8 mouse cellular contexts compared by ENCODE assay signal in the genomic region with DNA sequence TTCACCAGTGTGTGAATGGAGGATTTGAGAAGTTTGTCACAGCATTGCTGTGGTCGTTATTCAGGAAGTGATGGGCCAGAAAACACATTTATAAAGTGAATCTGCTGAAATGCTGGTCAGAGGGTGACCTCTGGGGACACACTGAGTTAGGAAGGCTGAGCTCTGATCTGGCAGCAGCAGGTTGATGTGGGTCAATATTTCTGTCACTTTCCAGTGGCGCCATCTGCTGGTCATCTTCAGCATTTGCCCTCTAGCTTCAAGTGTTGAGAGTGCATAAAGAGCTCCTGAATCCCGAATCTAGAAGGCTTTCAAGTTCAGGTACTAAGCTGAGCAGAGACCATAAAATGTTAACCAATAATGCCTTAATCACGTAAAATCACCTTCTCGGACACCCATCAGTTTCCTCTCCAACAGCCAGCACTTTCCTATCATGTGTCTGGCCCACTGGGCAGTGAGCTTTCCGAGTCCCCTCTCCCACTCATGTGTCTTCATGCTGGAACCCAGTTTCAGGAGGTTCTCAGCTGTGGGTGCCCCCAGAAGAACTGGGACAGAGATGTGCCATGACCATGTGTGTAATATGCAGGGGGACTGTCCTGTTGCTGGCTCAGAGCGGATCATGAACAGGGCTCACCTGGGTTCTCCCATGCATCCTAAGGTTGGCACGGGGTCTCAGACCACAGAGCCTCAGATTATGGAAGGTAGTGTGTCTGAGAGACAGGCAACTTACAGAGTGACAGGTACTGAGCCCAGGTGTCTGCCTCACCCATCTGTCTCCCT.
DNase-seq lines count a peak whose midpoint lies in the region; ATAC-seq and TF ChIP-seq lines count a peak whose summit lies in the region.

No protein-coding gene starts in this region.

- no peak for ATAC-seq in kidney, postnatal 0 days (replicated peaks; ENCODE audit: low FRiP score, low read depth)
- no peak for ATAC-seq in liver, embryonic 14.5 days (ENCODE audit: insufficient read depth)

- TF ChIP-seq EP300 in liver, embryonic 14.5 days (IDR thresholded peaks at IDR 0.05; ENCODE audit: low read depth): no peak

- H3K9me3 ChIP-seq in kidney, postnatal 0 days (replicated peaks; ENCODE audit: low read length): no peaks in the 10 kb centered on the region
- no peaks in the 10 kb centered on the region for H3K9me3 ChIP-seq in liver, embryonic 14.5 days (ENCODE audit: control insufficient read depth, low read length)

- peak; percentile 67 for DNase-seq in CD4-positive helper T cell, adult 2 months (ENCODE audit: low read depth, low spot score)
- peak; percentile 55 for DNase-seq in T-cell, adult 2 months (ENCODE audit: low spot score)
- DNase-seq in cerebellum, postnatal 36 days: peak; percentile 83 to 89
- peak; percentile 42 for DNase-seq in gastrocnemius, postnatal 25 days
- peak; percentile 81 for DNase-seq in kidney, postnatal 0 days (ENCODE audit: low spot score)
- peak; percentile 45 to 65 (median 51) for DNase-seq in liver, embryonic 14.5 days (ENCODE audit: low read depth in 3 of 3, low spot score in 3 of 3)
- DNase-seq in ovary, postnatal 14 days (ENCODE audit: low spot score): peak; percentile 67
- DNase-seq in thymus, postnatal 14 days: peak; percentile 75

- no peak overlapping the region for H3K4me3 ChIP-seq in kidney, postnatal 0 days (replicated peaks; ENCODE audit: low read depth, low read length)
- H3K4me3 ChIP-seq in liver, embryonic 14.5 days (ENCODE audit: insufficient read depth in 1 of 2, low read depth in 2 of 2, low read length in 2 of 2): no peak overlapping the region

- H3K9ac ChIP-seq in kidney, postnatal 0 days (ENCODE audit: low read depth, low read length): no peak overlapping the region
- H3K9ac ChIP-seq in liver, embryonic 14.5 days (replicated peaks): no peak overlapping the region

- no peaks in the 10 kb centered on the region for H3K4me1 ChIP-seq in kidney, postnatal 0 days (replicated peaks; ENCODE audit: insufficient read depth, low read length)
- H3K4me1 ChIP-seq in liver, embryonic 14.5 days (replicated peaks; ENCODE audit: control insufficient read depth in 2 of 2, insufficient read depth in 2 of 2, low read length in 1 of 2): no peaks in the 10 kb centered on the region

- H3K36me3 ChIP-seq in kidney, postnatal 0 days (ENCODE audit: insufficient read depth, low read length): no peaks in the 10 kb centered on the region
- no peaks in the 10 kb centered on the region for H3K36me3 ChIP-seq in liver, embryonic 14.5 days (replicated peaks; ENCODE audit: control insufficient read depth, insufficient read depth, low read depth)

- no peak overlapping the region for H3K27ac ChIP-seq in kidney, postnatal 0 days
- H3K27ac ChIP-seq in liver, embryonic 14.5 days: no peak overlapping the region

- H3K4me2 ChIP-seq in kidney, postnatal 0 days (ENCODE audit: low read length): no peak overlapping the region
- H3K4me2 ChIP-seq in liver, embryonic 14.5 days (ENCODE audit: low read depth): no peak overlapping the region

- TF ChIP-seq CTCF in kidney, postnatal 0 days (IDR thresholded peaks at IDR 0.05; ENCODE audit: low read depth): peak; percentile 98
- peak; percentile 90 for TF ChIP-seq CTCF in liver, embryonic 14.5 days (IDR thresholded peaks at IDR 0.05; ENCODE audit: low read depth)

- no peaks in the 10 kb centered on the region for H3K27me3 ChIP-seq in kidney, postnatal 0 days (ENCODE audit: insufficient read depth, low read length)
- H3K27me3 ChIP-seq in liver, embryonic 14.5 days (ENCODE audit: control insufficient read depth, insufficient read depth, low read length): no peaks in the 10 kb centered on the region

- WGBS in kidney, postnatal 0 days: 52% methylated on average over 8 of the region's 8 CpGs
- WGBS in liver, embryonic 14.5 days (ENCODE audit: insufficient replicate concordance): 46% methylated on average over 8 of the region's 8 CpGs
